In the genomic region with DNA sequence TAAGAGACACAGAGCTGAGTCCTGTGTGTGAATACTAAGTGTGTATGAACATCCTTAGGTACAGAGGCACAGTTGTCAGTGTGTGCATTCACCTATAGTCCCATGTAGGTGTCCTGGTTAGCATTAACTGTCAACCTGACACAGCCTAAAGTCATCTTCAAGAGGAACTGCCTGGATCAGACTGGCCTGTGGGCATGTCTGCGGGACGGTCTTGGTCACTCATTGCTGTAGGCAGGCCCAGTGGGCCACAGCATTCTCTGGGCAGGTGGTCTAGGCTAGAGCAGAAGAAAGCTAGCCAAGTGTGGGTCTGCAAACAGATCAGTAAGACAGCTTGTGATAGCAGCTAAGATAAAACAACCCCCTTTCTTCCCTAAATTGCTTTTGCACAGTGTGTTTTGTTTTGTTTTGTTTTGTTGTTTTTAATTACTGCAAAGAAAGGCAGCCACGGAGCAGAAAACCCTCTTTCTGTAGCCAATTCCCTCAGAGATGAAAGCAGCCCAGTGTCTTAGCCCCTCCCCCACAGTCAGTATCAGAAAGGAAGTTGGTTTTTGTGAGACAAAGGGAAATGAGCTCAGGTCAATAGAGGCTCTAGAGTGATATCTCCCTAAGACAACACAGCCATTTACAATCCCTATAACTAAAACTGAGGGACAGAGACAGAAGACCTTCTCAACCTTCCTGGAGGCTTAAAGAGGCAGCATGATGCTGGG, we compare ENCODE assay signal across 10 mouse cellular contexts.
DNase-seq lines count a peak whose midpoint lies in the region; ATAC-seq lines count a peak whose summit lies in the region.
"Had no signal": no experiment of that assay in that cellular context is flagged by ENCODE, and none has a peak within 500 bp of the region (broad histone marks: within the 10 kb centered on the region; RNA-seq: fewer than 3 reads in every experiment).

No protein-coding gene starts in this region.

- no peaks in the 10 kb centered on the region for H3K27me3 ChIP-seq in hindbrain, embryonic 11.5 days (ENCODE audit: control insufficient read depth, insufficient read depth, low read length)
- no peaks in the 10 kb centered on the region for H3K27me3 ChIP-seq in hindbrain, embryonic 13.5 days
- H3K27me3 ChIP-seq in midbrain, embryonic 15.5 days (replicated peaks): no peaks in the 10 kb centered on the region
- H3K27me3 ChIP-seq: lung, embryonic 15.5 days had no signal

- H3K9ac ChIP-seq in hindbrain, embryonic 11.5 days (ENCODE audit: low read depth, low read length): no peak overlapping the region
- no peak overlapping the region for H3K9ac ChIP-seq in hindbrain, embryonic 13.5 days
- no peak overlapping the region for H3K9ac ChIP-seq in midbrain, embryonic 15.5 days
- H3K9ac ChIP-seq: lung, embryonic 15.5 days had no signal

- WGBS in hindbrain, embryonic 11.5 days: 58% methylated on average over 3 of the region's 3 CpGs
- WGBS in hindbrain, embryonic 13.5 days: 49% methylated on average over 3 of the region's 3 CpGs
- 60% methylated on average over 3 of the region's 3 CpGs for WGBS in midbrain, embryonic 15.5 days

- H3K27ac ChIP-seq in hindbrain, embryonic 11.5 days (ENCODE audit: low read depth, low read length): no peak overlapping the region
- no peak overlapping the region for H3K27ac ChIP-seq in hindbrain, embryonic 13.5 days
- H3K27ac ChIP-seq in midbrain, embryonic 15.5 days: no peak overlapping the region
- H3K27ac ChIP-seq: left cerebral cortex, adult 2 months; lung, embryonic 15.5 days had no signal

- no peaks in the 10 kb centered on the region for H3K9me3 ChIP-seq in hindbrain, embryonic 11.5 days (ENCODE audit: control insufficient read depth, low read length)
- H3K9me3 ChIP-seq in hindbrain, embryonic 13.5 days: peaks cover 7% of the 10 kb centered on the region; the same call in 1 of the 2 replicates
- H3K9me3 ChIP-seq in midbrain, embryonic 15.5 days: no peaks in the 10 kb centered on the region
- H3K9me3 ChIP-seq: lung, embryonic 15.5 days had no signal

- no peak overlapping the region for H3K4me2 ChIP-seq in hindbrain, embryonic 11.5 days (replicated peaks; ENCODE audit: low read depth, low read length)
- H3K4me2 ChIP-seq in hindbrain, embryonic 13.5 days: no peak overlapping the region
- H3K4me2 ChIP-seq in midbrain, embryonic 15.5 days: no peak overlapping the region
- H3K4me2 ChIP-seq: lung, embryonic 15.5 days had no signal

- 0 out of 2 replicates have a peak, but pooled peaks have one; percentile 7 for ATAC-seq in hindbrain, embryonic 11.5 days (ENCODE audit: low FRiP score)
- ATAC-seq in hindbrain, embryonic 13.5 days (ENCODE audit: low FRiP score): no peak
- peak; percentile 26; the same call in 1 of the 2 replicates for ATAC-seq in megakaryocyte, adult 5-6 weeks (ENCODE audit: poor library complexity, severe bottlenecking)
- ATAC-seq in midbrain, embryonic 15.5 days (replicated peaks): no peak

- DNase-seq in hindbrain, embryonic 11.5 days (ENCODE audit: low spot score): peak; percentile 6
- DNase-seq in CD4-positive helper T cell, adult 2 months (ENCODE audit: low read depth, low spot score): peak; percentile 79
- DNase-seq in brain, adult 2 months (ENCODE audit: low read depth, low spot score): peak; percentile 31
- no peak for DNase-seq in urinary bladder, adult 2 months (ENCODE audit: low spot score)
- DNase-seq in frontal cortex, adult 2 months (ENCODE audit: extremely low spot score in 1 of 2, low spot score in 1 of 2): no peak

- H3K4me3 ChIP-seq in hindbrain, embryonic 11.5 days (ENCODE audit: low read depth, low read length): no peak overlapping the region
- no peak overlapping the region for H3K4me3 ChIP-seq in hindbrain, embryonic 13.5 days
- H3K4me3 ChIP-seq in midbrain, embryonic 15.5 days: no peak overlapping the region
- H3K4me3 ChIP-seq: left cerebral cortex, adult 2 months; lung, embryonic 15.5 days had no signal

- H3K36me3 ChIP-seq in hindbrain, embryonic 11.5 days (ENCODE audit: control insufficient read depth, insufficient read depth, low read length): no peaks in the 10 kb centered on the region
- H3K36me3 ChIP-seq in hindbrain, embryonic 13.5 days: no peaks in the 10 kb centered on the region
- no peaks in the 10 kb centered on the region for H3K36me3 ChIP-seq in midbrain, embryonic 15.5 days (replicated peaks)
- H3K36me3 ChIP-seq: lung, embryonic 15.5 days had no signal

- 0 out of 2 replicates have a peak, but pooled peaks cover 2% of the 10 kb centered on the region for H3K4me1 ChIP-seq in hindbrain, embryonic 11.5 days (replicated peaks; ENCODE audit: control insufficient read depth, insufficient read depth, low read length)
- peaks cover 18% of the 10 kb centered on the region for H3K4me1 ChIP-seq in hindbrain, embryonic 13.5 days (replicated peaks)
- H3K4me1 ChIP-seq in midbrain, embryonic 15.5 days: peaks cover 7% of the 10 kb centered on the region; the same call in 1 of the 2 replicates

Comparison
In these comparisons a context has a peak if more than half of its experiments do, and no peak if none do; other contexts are left out.
1. ATAC-seq: peak in hindbrain, embryonic 11.5 days (single experiment) and megakaryocyte, adult 5-6 weeks (single experiment); none in hindbrain, embryonic 13.5 days (single experiment) and midbrain, embryonic 15.5 days (single experiment).
2. DNase-seq: peak in hindbrain, embryonic 11.5 days (single experiment), CD4-positive helper T cell, adult 2 months (single experiment) and brain, adult 2 months (single experiment); none in urinary bladder, adult 2 months (single experiment) and frontal cortex, adult 2 months (0 of 2).